Mouse (Mus musculus) small intestine, adult 2 months (tissue): ENCODE measurements around the gene Scn1b. TPM values are rescaled to one million over a fixed set of nuclear protein-coding genes. Genes with fewer than 3 reads are reported as not detected.

Experiments used
- H3K27ac ChIP-seq: fragments of 200-500 bp; 2 replicates; pipeline ENCODE4 v1.5.1; 2012; ENCODE audit warnings: low read depth, low read length, control low read depth, inconsistent platforms; ENCODE audit not compliant: insufficient read depth
- H3K27me3 ChIP-seq: fragments of 200-500 bp; 2 replicates; pipeline ENCODE4 v1.6.1; 2012; ENCODE audit warnings: mild to moderate bottlenecking, moderate library complexity, low read length, inconsistent platforms; ENCODE audit not compliant: control insufficient read depth, insufficient read depth
- H3K36me3 ChIP-seq: fragments of 200-500 bp; 2 replicates; pipeline ENCODE4 v1.6.1; 2012; ENCODE audit warnings: mild to moderate bottlenecking, low read length, control low read depth, inconsistent platforms; ENCODE audit not compliant: control insufficient read depth, insufficient read depth
- H3K4me1 ChIP-seq: fragments of 200-500 bp; 2 replicates; pipeline ENCODE4 v1.6.1; 2012; ENCODE audit warnings: low read length, inconsistent platforms, mixed read lengths; ENCODE audit not compliant: control insufficient read depth, insufficient read depth, insufficient read length
- H3K4me3 ChIP-seq: fragments of 200-500 bp; 2 replicates; pipeline ENCODE4 v1.5.1; 2012; ENCODE audit warnings: low read depth, mild to moderate bottlenecking, control low read depth, inconsistent platforms, low read length, moderate library complexity
- CTCF ChIP-seq: fragments of 200-500 bp; IDR thresholded peaks from 2 replicates; pipeline ENCODE4 v1.5.1; 2012; ENCODE audit warnings: low read depth, mild to moderate bottlenecking, control low read depth, inconsistent platforms, low read length, moderate library complexity, mixed read lengths; ENCODE audit not compliant: insufficient replicate concordance, insufficient read length; ENCODE audit errors: extremely low read depth
- POLR2A ChIP-seq: fragments of 200-500 bp; IDR thresholded peaks from 2 replicates; pipeline ENCODE4 v1.6.1; 2012; ENCODE audit warnings: low read depth, mild to moderate bottlenecking, control low read depth, inconsistent platforms, low read length, moderate library complexity
- WGBS: fragments of 180-500 bp; shearing (Covaris S2); methylation state at CpG from one replicate; pipeline ENCODE4 v1.1.7; 2018; 5-methylcytosine and 5-hydroxymethylcytosine counted together
- polyA plus RNA-seq: library from polyadenylated mRNA; depleted of rRNA; stranded (reverse); fragments of >200 nt; gene quantifications from 2 replicates; pipeline ENCODE4 v1.2.3, GENCODE M21; 2012

Scn1b gene
- polyA plus RNA-seq, 1 experiment, result 19.6 TPM

- no peaks in the 10 kb centered on the region for H3K27me3 ChIP-seq
- no peaks in the 10 kb centered on the region for H3K36me3 ChIP-seq
- no peak for TF ChIP-seq CTCF
- no peak for TF ChIP-seq POLR2A
- peak within 1 kb of the TSS; percentile 28 for H3K4me3 ChIP-seq
- H3K27ac ChIP-seq, result no peak within 1 kb of the TSS
- WGBS, result 15% methylated on average over 5 of the region's 5 CpGs
- no peaks in the 10 kb centered on the region; the same call in 1 of the 2 replicates for H3K4me1 ChIP-seq
Observed at GRCm38 (mm10) chr7:31076492-31076891, 50.3 kb downstream of the Scn1b start, which contains the start of gene Fxyd3. Gene Fxyd3, minus strand, starts transcription at chr7:31076704.

GRCm38 (mm10) chr7:31074713-31075069 is 52.1 kb downstream of the Scn1b start:
- WGBS, result 37% methylated on average over 5 of the region's 5 CpGs

GRCm38 (mm10) chr7:31074061-31074712 is 52.6 kb downstream of the Scn1b start:
- H3K4me1 ChIP-seq, result no peaks in the 10 kb centered on the region; the same call in 1 of the 2 replicates
- no peaks in the 10 kb centered on the region for H3K27me3 ChIP-seq
- H3K27ac ChIP-seq, result no peak overlapping the region
- H3K4me3 ChIP-seq, result no peak overlapping the region
- no peaks in the 10 kb centered on the region for H3K36me3 ChIP-seq
- TF ChIP-seq CTCF, result no peak
- TF ChIP-seq POLR2A, result no peak
- 30% methylated on average over 7 of the region's 7 CpGs for WGBS

More at GRCm38 (mm10) chr7:31074713-31075069, 52.1 kb downstream of the Scn1b start:
- Histone ChIP-seq H3K27me3 (no peaks in the 10 kb centered on the region), H3K36me3 (no peaks in the 10 kb centered on the region), H3K4me3 (no peak overlapping the region), H3K4me1 (no peaks in the 10 kb centered on the region; the same call in 1 of the 2 replicates), H3K27ac (no peak overlapping the region)
- no peak for TF ChIP-seq POLR2A
- TF ChIP-seq CTCF, result no peak

DNA sequence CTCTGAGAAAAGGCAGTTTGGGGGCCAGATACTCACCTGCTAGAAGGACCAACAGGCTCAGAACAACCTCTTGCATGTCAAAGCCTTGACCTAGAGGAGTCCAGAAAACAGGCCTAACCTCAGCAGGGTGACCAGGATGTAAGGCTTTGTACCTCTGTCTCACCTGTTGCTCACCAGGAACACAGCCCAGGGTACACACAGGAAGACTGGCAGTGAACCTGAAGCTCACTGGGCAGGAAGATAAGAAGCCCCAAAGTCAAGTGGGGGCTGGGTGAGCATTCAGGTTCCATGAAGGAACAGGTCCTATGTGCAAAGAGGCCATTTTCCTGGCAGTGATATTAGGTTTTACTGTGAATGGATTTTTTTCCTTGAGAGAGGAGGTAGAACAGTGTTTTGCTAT is 53.3 kb downstream of the Scn1b start:
- no peaks in the 10 kb centered on the region for H3K27me3 ChIP-seq
- TF ChIP-seq CTCF, result no peak
- no peak for TF ChIP-seq POLR2A

DNA sequence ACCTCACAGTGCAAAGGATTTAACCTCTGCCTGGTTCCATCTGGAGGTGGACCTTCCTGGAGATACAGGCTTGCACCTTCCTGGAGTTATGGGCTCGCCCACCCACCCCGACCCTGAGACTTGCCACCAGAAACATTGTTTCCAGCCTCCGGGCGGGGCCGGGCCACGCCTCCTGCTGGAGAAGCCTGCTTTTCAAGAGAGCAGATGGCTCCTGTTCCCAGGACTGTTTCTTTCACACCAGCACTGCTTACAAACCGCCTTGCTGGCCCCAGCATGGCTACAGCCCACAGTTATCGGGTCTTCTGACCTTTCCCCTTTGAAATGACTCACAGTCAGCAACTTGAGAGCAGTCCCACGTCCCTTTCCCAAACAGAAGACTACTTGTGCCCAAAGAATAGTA is 54.5 kb downstream of the Scn1b start:
- 21% methylated on average over 9 of the region's 9 CpGs for WGBS
- Histone ChIP-seq H3K27me3 (no peaks in the 10 kb centered on the region), H3K4me3 (no peak overlapping the region), H3K36me3 (no peaks in the 10 kb centered on the region), H3K4me1 (no peaks in the 10 kb centered on the region; the same call in 1 of the 2 replicates), H3K27ac (no peak overlapping the region)
- TF ChIP-seq POLR2A (no peak), CTCF (no peak)

More for the DNA sequence above, 53.3 kb downstream of the Scn1b start:
- H3K4me3 ChIP-seq, result no peak overlapping the region
- H3K4me1 ChIP-seq, result no peaks in the 10 kb centered on the region; the same call in 1 of the 2 replicates
- H3K27ac ChIP-seq, result no peak overlapping the region
- H3K36me3 ChIP-seq, result no peaks in the 10 kb centered on the region

GRCm38 (mm10) chr7:31070324-31070723 is 56.5 kb downstream of the Scn1b start:
- WGBS, result 86% methylated on average over 6 of the region's 6 CpGs
- Histone ChIP-seq H3K4me3 (no peak overlapping the region), H3K27ac (no peak overlapping the region), H3K36me3 (no peaks in the 10 kb centered on the region), H3K4me1 (no peaks in the 10 kb centered on the region; the same call in 1 of the 2 replicates), H3K27me3 (no peaks in the 10 kb centered on the region)
- TF ChIP-seq POLR2A (no peak), CTCF (no peak)

GRCm38 (mm10) chr7:31069491-31069890 is 57.3 kb downstream of the Scn1b start:
- Histone ChIP-seq H3K27ac (no peak overlapping the region), H3K36me3 (no peaks in the 10 kb centered on the region), H3K4me1 (no peaks in the 10 kb centered on the region; the same call in 1 of the 2 replicates), H3K27me3 (no peaks in the 10 kb centered on the region), H3K4me3 (no peak overlapping the region)
- WGBS, result 92% methylated on average over 14 of the region's 14 CpGs
- no peak for TF ChIP-seq CTCF
- TF ChIP-seq POLR2A, result no peak
